Mouse (Mus musculus) frontal cortex, postnatal 36 days (tissue): ENCODE results near the gene Galr3.
"Not testable (repeated sequence)": the region's sequence is repeated elsewhere in the genome, so short reads cannot be mapped to it uniquely, and the experiment has no call there.

Experiments used
- DNase-seq, 2 experiments: peaks; one replicate each; pipeline ENCODE4 v3.0.0; 2022; ENCODE audit warnings: low spot score in 2 of 2

Galr3 gene

DNA sequence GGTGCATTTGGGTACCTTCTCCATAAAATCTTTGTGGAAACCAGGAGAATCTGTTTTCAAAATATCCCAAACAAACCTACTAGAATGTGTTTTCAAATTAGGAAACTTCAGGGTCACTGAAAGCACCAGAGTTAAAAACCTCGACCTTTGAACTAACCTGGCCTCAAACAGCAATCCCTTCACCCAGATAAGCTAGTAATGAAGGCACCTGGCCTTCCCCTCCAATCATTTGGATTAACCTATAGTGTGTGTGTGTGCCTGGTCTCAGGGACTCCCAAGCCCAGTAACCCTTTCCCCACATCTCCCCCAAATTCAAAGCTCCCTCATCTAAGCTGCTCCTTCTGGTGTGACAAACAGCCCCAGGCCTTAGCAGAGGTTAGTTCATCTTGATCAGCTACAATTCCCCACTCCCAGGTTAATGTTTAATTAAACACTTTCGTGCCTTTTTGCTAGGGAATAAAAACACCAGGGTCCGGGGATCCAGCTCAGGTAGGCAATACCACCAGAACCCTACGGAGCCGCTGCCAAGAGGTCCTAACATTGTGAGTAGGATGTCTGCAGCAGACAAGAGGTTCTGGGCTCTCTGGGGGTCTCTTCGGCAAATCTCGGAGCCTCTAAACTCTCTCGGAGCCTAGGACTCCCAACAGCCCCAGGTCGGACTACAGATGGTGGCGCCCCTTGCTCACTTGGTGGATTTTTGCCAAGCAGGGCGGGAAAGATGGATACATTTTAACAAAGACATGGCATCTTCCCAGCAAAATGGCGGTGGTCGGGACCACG, 15.0 kb upstream of the Galr3 start:
- no peak for DNase-seq

DNA sequence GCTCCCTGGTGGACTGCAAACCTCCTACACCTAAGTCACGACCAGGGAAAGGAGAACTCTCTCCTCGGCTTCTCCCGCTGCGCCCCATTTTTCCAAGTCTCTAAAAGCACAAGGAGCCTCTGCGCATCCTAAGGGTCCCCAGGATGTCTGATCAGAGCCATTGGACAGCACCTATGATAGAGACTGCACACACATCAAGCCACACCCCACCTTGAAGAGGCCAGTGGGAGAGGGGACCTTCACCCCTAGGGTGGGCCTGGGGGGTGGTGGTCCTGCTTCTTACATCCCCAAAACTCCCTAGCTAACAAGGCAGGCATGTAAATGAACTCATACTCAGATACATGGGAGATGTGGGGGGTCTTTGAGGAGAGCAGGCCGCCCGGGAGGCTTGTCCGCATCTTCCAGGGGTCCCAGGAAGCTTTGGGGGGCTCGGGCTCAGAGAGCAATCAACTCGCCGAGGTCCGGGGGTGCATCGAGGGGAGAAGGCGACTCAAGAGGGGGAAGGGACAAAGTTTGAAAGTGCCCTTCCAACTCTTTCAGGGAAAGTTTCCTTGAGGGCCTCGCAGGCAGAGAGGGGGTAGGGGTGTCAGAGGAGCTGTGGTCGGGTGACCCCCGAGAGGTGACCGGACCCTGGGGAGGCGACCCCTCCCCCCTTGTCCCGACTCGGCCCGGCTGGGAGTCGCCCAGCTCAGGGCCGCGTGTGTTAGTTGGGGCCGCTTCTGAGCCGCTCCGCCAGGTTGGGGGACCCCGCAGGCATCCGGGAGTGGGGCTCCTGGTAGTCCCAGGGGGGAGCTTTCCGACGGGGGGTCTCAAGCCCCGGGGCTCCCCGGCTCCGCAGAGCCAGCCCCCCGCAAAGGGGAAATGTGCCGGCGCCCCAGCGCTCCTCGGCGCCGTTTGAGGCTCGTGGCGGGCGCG, 14.1 kb upstream of the Galr3 start:
- no peak for DNase-seq

DNA sequence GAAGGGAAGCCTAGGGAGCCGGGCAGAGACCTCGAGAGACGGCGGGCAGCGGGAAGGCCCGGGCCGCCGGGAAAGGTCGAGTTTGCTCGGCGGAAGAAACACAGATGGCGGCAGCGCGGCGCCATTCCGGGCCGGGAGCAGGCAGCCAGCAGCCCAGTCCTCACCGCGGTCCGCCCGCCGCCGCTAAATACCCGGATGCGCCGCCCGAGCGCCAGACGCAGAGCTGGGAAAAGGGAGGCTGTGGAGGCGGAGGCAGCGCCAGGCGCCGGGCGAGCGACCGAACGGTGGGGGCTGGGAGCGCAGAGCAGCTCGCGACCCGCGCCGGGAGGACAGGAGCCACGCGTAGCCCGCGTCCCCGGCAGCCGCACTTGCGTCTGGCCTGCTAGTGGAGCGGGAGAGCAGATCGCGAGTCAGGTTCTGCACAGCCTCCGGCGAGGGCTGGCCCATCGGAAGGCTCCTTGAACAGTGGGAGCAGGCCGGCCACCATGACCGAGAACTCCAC, 13.4 kb upstream of the Galr3 start, which contains the start of gene H1f0:
Gene H1f0, plus strand, starts transcription at position 214 of the 502 bp plus-strand sequence.
- DNase-seq, result peak; percentile 94 to 96

DNA sequence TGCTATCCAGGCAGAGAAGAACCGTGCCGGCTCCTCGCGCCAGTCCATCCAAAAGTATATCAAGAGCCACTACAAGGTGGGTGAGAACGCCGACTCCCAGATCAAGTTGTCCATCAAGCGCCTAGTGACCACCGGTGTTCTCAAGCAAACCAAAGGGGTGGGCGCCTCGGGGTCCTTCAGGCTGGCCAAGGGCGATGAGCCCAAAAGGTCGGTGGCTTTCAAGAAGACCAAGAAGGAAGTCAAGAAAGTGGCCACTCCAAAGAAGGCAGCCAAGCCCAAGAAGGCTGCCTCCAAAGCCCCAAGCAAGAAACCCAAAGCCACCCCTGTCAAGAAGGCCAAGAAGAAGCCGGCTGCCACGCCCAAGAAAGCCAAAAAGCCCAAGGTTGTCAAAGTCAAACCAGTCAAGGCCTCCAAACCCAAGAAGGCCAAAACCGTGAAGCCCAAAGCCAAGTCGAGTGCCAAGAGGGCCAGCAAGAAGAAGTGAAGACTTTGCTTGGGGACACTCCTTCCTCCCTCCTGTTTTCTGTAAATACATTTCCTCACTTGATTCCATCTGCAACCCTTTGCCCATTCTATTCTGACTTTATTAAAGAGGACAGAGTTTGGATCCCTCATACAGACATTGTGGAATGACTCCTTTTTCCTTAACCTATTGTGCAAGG, 12.7 kb upstream of the Galr3 start:
- no peak for DNase-seq

DNA sequence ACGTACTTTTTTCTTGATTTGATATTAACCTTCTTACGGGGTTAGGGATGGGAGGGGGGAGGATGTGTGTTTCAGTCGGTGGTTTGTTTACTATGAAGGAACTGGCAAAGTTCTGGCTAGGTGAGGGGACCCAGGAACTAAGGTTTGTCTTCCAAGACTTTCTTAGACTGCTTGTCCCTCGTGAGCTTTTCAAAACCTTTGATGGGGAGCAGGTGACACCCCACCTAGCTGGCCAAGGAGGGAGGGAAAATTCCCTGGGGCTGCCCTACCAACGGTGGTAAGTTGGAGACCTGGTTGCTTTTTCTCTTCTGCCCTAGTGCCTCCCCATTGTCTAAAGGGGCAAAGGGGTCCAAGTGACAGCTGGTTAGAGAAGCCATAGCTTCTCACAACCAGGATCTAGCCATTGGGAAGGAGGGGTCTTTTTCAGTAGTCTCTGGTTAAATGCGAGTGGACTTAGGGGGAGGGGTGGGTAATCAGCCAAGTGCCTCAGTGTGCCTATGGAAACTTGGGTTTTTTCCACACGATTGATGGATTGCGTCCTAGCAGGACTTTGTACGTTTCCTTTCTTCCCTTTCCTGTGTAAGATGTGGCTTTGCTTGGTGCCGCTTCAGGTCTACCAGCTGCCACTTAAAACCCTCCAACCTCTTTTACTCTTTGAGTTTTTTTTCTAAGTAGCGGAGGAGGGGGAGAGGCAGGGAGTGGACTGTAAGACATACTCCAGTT, 12.0 kb upstream of the Galr3 start:
- no peak for DNase-seq

DNA sequence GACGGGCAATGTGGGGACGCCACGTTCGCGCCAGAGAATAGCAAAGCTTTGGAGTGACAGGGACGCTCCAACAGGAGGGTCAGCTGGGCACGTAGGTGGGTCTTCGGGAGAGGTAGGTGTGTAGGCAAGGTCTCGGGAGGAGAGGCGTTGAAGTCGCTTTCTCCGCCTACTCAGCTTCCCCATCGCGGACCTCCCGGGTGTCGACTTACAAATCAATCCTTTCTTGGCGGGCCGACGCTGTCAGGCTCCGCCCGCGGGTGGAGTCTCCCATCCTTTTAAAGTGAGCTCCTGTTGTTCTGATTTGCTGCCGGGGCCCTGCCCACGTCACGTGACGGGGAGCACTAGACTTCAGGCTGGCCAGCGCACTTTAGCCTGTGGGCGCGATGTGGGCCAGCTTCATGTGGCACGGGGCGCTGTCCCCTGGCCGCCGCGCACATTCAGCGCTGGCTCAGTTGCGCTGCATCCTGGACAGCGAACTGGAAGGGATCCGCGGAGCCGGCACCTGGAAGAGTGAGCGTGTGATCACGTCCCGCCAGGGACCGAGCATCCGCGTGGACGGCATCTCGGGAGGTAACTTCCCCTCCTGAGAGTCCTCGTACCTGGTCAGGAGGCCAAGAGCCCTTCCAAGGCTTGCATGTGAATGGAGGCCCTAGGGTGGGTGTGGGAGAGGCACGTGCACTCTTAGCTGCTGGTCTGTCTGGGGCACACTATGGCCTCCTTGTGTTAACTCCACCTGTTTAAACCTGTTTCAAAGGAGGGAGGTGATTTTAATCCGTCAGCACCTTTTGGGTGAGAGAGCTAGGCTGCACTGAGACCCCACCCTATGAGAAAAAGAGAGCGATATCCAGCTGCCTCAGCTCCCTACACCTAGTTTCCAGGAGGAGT, 10.9 kb upstream of the Galr3 start:
- peak; percentile 80 to 90 for DNase-seq

DNA sequence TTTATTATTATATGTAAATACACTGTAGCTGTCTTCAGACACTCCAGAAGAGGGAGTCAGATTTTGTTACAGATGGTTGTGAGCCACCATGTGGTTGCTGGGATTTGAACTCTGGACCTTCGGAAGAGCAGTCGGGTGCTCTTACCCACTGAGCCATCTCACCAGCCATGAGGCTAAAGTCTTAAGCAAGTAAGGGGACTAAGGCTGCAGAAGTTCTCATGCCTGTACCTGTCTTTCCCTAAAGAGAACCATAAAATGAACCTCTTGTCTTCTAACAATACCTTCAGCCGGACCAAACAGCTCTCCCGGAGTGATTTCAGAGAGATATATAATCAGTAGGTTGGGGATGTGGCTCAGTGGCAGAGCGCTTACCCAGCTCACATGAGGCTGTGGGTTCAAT, 9.8 kb upstream of the Galr3 start:
- DNase-seq, result not testable (repeated sequence)

DNA sequence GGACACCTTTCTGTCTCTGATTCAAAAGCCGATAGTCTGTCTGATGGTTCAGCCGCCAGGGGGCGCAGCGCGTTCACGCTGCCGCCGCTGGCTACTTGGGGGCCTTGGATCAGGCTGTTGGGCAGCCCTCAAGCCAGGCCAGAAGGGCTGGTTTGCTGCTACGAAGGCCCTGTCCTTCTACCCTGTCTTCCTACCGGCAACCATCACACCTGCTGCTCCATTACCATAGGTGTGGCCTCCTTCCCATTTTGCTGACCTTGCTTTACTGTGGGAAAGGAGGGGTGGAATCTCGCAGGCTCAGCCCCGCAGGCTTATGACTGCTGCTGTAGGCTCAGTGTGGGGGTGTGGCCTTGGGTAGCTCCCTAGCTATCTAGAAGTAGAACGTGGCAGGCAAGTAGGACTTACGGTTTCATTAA, 3.8 kb upstream of the Galr3 start:
- peak; percentile 62 to 71 for DNase-seq

DNA sequence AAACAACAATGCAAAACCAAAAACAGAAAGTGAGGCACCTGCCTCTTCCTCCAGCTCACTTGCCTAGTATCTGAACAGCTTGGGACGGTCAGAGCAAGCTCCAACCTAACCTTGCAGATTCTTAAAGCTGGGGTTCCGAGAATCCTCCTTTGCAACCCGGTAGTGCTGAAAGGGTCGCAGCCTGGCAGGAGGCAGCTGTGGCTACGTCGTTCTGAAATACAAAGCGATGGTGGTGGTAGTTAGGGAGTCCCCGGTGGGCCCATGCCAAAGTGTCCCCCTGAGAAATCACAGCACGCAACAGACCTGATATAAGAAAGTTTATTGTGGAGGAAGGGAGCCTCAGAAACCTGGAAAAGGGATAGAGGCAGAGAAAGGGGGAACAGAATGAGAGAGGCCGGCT, 3.4 kb upstream of the Galr3 start:
- DNase-seq, result no peak

DNA sequence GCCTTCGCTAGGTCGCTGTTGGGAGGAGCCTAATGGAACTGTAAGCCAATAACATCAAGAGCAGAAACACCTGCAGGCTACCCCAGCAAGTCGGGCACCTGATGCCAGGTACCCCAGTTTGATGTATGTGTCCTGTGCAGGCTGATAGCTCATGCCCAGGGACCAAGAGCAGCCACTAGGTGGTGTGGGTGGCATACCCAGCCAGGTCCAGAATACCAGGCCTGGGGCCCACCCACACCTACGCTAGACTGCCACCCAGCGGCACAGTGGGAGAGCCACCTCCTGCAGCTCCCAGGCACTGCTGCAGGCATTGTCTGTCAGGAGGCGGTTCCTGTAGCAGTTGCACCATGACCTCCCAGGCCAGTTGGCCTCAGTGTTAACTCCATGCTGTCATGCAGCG, 2.8 kb upstream of the Galr3 start:
- DNase-seq, result peak in 1 of 2 experiments; percentile 53

DNA sequence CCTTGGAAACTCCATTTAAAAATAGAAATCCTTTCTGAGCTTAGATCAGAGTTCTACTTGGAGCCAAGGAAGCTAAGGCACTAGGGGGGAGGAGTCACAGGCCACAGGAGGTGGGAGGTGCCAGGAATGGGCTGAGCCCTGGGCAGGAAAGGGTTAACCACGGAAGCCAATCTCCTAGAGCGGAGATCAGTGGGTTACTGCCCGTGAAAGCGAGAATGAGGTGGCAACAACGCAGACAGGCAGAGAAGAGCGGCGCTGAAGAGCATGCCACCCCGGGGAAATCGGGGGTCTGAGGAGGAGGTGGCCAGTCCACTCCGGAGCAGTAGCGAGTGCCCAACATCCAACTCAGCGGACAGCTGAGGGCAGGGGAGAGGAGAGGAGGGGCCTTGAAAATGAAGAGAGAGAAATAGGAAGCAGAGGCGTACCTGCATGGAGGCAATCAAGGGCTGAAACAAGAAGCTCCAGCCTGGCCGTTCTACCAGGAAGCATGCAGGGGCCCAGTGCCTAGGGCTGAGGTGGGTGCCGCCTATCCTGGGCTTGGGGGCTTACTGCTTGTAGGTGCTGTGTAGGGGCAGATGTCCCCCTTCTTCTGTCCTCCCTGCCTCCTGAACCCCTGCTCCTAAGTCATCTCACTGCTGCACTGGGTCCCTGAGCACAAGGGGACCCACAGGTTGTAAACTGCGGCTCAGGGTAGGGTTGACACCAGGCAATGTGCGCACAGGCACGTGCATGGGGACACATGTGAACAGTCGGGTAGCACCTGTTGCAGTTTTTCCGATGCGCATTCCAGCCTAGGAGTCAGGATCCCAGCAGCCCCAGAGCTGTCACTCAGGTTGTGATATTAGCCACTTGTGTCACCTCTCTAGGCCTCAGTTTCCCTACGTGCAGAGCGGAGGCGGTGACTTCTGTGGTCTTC, 926 bp upstream of the Galr3 start:
- no peak for DNase-seq

DNA sequence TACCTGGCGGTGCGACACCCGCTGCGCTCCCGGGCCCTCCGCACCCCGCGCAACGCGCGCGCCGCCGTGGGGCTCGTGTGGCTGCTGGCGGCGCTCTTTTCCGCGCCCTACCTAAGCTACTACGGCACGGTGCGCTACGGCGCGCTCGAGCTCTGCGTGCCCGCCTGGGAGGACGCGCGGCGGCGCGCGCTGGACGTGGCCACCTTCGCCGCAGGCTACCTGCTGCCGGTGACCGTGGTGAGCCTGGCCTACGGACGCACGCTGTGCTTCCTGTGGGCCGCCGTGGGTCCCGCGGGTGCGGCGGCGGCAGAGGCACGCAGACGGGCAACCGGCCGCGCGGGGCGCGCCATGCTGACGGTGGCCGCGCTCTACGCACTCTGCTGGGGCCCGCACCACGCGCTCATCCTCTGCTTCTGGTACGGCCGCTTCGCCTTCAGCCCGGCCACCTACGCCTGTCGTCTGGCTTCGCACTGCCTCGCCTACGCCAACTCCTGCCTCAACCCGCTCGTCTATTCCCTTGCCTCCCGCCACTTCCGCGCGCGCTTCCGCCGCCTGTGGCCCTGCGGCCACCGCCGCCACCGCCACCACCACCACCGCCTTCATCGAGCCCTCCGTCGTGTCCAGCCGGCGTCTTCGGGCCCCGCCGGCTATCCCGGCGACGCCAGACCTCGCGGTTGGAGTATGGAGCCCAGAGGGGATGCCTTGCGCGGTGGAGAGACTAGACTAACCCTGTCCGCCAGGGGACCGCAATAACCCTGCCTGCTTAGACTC, 1.2 kb downstream of the Galr3 start:
- DNase-seq, result peak; percentile 53 to 56

DNA sequence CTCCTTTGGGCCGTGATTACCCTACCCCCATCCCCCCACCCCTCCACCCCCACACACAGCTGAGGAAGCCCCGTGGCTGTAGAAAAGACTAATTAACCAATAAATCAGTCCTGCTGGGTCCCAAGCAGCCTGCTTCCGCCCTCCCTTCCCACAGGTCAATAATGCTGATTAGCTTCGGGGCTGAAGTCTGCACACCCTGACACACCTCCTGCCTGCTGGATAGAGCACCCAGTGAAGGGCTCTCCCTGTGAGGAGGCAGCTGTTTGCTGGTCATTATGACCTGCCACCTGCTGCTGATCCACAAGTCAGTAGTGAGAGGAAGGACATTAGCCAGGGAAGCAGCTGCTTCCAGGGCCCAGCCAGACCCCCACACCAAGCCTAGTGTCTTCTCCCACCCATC, 3.2 kb downstream of the Galr3 start:
- no peak for DNase-seq

DNA sequence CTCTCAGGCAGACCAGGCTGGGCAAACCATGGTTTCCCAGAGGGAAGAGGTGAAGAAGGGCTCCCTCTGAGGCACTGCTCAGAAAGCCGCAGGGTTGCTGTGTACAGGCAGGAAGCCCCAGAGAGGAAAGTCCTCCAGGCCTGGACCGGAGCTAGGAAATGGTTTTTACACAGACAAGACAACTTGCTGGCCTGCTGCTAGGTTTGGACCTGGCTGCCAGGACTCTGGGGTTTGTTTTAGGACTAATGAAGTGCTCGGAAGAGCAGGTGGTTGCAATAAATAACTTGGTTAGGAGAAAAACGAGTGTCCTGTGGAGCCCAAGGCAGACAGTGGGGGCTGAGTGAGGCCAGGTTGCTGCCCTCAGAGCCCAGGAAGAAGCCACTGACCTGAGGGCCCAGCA, 6.5 kb downstream of the Galr3 start:
- no peak for DNase-seq

DNA sequence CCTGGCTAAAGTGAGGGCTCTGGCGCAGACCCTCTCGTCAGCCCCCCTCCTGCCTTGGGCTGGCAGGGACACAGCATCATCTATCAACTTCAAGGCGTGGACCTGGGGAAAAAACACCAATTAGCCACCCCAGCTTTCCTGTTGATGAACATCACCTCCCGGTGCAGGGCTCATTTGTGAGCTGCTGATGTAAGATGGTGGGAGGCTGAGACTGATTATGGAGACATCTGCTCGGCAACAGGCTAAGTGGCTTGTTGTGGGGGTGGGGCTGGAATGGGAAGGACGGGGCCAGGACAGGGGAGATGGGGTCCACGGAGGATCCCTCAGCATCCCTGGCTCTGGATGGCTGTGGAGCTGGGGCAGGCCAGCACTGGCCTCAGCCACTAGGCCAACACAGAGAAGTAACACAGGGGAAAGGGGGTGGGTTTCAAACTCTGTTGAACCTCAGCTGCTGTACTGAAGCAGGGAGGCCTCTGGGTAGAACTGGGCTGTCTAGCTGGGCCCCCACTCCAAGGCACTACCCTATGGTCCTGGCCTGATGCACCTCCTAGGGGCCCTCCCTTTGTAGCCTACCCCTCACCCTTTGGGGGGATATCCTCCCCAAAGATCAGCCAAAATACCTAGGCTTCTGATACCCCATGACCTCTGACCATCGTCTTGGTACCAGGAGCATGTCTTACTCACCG, 8.6 kb downstream of the Galr3 start:
- no peak for DNase-seq

DNA sequence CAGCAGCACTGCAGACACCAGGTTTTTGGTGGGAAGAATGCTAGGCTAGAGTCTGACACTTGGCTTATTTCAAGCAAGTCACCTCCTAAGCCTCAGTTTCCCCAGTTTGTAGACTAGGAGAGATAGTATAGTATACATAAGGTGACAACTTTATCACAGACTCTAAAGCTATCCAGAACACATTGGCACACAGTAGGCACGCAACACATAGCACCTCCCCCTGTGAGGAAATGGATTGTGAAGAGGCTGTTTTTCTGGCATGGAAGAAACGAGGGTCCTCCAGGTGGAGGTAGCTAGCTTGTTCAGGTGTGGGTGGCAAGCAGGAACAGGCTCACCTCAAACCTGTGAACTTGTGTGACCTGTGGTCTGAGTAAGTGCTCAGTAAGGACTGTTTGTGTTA, 9.3 kb downstream of the Galr3 start:
- no peak for DNase-seq

DNA sequence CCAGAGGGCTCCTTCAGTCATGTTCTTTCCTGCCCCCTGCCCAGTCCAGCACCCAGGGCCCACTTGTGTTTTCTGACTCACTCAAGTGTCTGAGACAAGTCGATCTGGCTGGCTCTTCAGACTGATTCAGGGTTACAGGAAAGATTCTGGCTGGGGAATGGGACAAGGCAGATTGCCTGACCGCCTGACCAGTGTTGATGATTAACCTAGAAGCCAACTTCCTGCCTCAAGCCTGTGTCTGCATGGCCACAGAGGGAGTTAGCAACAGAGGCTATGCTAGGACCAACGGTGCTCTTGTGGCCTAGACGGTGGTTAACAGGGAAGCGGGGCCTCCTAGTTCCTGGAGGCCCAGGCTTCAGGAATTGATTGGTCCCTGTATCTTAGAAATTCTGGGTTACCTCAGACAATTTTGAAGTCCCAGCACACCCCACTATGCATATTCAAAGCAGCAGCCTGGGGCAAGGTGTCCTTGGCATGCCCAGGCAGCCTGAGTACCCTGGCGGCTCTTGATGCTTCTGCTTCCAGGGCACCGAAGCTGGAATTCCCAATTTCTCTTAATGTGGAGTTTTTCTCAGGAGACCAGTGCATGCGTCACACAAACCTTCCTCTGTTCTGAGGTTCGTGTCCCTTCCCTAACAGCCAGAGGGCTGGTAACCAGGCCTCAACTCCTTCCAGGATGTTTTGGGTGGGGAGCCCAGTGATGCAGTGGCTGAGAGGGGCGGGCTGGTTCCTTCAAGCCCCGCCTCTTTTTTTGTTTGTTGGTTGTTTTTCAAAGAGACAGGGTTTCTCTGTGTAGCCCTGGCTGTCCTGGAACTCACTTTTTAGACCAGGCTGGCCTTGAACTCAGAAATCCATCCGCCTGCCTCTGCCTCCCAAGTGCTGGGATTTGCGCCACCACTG, 10.0 kb downstream of the Galr3 start:
- DNase-seq, result no peak
